Mouse (Mus musculus) megakaryocyte, embryonic 14.5 days (primary cell): ENCODE data around the gene Gm9732.
"Not testable (repeated sequence)": the region's sequence is repeated elsewhere in the genome, so short reads cannot be mapped to it uniquely, and the experiment has no call there.

Experiments used
- FLI1 ChIP-seq: IDR thresholded peaks from 2 replicates; pipeline ENCODE4 v1.6.1; 2012; ENCODE audit warnings: low read length, inconsistent platforms, mixed read lengths
- GATA1 ChIP-seq: IDR thresholded peaks from 3 replicates; pipeline ENCODE4 v1.6.1; 2012; ENCODE audit warnings: mixed read lengths, low read length, inconsistent platforms, borderline replicate concordance

DNA sequence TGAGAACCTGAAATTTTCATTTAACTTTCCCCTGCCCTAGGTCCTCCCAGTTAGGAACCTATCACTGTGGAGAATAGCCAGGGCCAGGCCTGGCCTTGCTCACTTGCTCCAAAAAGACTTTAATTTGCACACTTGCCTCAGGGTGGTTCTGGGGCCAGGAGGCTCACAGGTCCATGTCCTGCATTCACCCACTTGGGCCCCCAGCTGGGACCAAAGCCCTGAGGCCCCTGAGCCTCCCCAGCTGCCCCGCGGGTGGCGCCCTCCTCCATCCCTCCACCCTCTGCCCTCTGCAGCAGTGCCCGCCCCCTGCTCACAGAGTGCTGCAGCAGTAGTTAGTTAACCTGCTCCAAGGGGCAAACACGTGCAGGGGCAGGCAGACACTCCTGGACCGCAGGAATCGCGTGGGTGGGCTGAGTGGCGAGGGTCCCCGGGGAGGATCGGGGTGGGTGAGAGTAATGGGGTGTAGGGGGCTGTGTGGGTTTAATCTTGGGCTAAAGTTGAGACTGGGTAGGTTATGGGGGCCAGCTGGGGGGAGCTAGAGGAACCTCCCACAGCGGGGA is 25.1 kb upstream of the Gm9732 start:
- not testable (repeated sequence) for TF ChIP-seq GATA1, FLI1
